Mouse (Mus musculus): ENCODE results near the gene Zp1.
A peak's percentile ranks its signal among the peaks of the same experiment; 100 is the strongest.

Zp1 gene

DNA sequence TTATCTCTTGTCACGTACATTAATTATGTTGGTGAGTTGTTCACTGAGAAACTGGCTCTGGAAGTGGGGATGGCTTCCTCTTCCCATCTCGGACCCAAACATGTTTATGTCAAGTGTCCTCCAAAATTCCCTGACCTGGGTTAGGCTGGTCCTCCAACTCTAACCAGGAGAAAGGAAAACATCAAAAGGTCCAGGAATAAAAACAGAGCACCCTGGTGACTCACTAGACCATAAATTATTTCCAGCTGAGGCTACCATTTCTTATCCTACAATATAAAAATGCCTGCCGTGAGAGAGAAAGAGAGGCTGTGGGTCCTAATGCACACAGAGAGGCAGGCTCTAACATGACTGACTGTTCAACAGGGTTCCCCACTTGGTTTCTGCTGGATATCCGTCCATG lies 3.8 kb upstream of the Zp1 start:
- no peak for DNase-seq (ENCODE audit: inconsistent ontology term)

GRCm38 (mm10) chr19:10921058-10921457 lies 626 bp upstream of the Zp1 start:
- DNase-seq (ENCODE audit: inconsistent ontology term) = no peak

- no peak for DNase-seq (ENCODE audit: inconsistent ontology term)
These were observed 2.0 kb downstream of the Zp1 start for GRCm38 (mm10) chr19:10918321-10918991.

DNA sequence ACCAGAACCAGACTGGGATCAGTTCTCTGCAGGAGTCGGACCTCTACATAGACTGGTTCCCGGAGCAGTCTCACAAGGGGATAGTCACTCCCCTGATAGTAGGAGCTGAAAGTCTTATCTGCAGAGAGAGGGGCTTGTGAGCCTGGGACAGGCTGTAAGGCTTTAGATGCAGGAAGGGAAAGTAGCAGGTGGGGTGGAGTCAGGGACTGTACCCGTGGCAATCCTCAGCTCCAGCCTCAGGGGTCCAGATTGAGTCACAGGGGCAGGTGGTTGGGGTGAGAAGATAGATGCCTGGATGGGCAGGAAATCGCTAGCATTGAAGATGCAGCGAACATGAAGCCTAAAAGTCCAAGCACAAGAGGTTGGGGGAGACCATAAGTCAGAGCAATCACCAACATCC lies 3.9 kb downstream of the Zp1 start:
- DNase-seq (ENCODE audit: inconsistent ontology term) = no peak

GRCm38 (mm10) chr19:10914870-10915269 lies 5.6 kb downstream of the Zp1 start:
- DNase-seq (ENCODE audit: inconsistent ontology term) = no peak

DNA sequence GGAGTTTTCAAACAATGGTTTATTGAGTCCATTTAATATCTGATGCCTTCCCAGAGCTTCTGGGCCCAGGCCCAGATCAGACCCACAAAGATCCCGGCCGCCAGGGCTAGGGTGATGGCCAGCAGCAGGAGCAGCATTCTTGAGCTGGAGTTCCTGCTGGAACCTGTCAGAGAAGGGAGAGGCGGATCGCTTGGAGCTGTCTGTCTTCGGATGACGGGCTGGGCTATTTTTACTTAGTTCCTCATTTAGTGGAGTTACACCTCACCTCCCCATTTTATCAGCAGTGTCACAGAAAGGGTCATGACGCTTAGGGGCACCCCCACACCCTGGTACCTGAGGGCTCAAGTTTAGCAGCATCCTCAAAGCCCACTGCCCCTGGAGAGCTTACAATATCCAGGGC lies 6.1 kb downstream of the Zp1 start:
- peak; percentile 30 for DNase-seq (ENCODE audit: inconsistent ontology term)

- DNase-seq (ENCODE audit: inconsistent ontology term) = no peak
These were observed 11.2 kb downstream of the Zp1 start for GRCm38 (mm10) chr19:10909087-10909721.

DNA sequence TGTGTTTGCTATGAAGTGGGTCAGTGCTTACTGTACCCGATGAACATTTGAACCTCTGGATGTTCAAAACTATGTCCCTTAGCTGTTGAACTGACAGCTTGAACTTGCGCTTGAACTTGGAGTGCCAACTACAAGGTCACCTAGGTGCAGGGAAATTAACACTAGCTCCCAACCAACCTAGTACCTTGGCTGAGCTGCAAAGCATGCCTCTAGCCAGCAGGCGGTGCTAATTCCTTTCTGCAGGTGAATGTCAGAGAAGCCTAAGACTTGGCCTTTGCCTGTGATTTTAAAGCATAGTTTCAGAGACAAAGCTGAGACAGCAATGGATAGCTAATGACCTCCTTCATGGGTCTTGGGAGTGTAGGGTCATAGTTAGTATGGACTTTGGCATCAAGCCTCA lies 12.5 kb downstream of the Zp1 start:
- no peak for DNase-seq (ENCODE audit: inconsistent ontology term)

DNA sequence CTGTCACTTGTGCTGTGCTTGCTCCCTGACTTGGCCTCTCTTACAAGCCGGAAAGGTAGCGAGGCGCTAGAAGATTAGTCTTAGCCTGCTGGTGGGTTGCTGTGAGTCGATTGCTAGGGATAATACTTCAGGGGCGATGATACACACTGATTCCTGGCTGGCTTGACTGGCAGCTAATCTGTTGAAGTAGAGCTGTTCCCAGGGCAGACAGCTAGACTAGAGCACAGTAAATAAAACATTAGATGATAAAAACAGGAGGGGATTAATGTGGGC lies 14.8 kb downstream of the Zp1 start:
- no peak for DNase-seq (ENCODE audit: inconsistent ontology term)

GRCm38 (mm10) chr19:10904927-10905727 lies 15.3 kb downstream of the Zp1 start:
- DNase-seq (ENCODE audit: inconsistent ontology term) = peak; percentile 63

GRCm38 (mm10) chr19:10904512-10904911 lies 15.9 kb downstream of the Zp1 start:
- no peak for DNase-seq (ENCODE audit: inconsistent ontology term)

- no peak for DNase-seq (ENCODE audit: inconsistent ontology term)
These were observed 19.4 kb downstream of the Zp1 start for GRCm38 (mm10) chr19:10901046-10901445.

DNA sequence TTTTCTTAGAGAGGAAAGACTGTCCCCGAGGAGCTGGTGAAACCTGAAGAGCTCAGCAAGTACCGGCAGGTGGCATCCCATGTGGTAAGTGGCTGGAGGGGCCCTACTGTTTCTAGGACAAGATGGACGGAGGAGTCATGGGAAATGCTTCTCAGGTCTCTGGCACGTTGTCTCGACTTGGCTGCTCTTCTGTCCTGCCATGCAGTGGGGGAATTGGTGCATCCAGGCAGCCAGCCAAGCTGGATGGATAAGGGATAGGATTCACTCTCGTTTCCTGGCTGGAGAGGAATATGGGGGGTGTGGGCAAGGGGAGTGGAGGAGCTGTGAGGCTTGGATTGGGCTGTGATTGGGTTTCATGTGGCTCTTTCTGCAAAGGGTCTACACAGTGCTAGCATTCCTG lies 20.1 kb downstream of the Zp1 start:
- DNase-seq (ENCODE audit: inconsistent ontology term) = no peak

DNA sequence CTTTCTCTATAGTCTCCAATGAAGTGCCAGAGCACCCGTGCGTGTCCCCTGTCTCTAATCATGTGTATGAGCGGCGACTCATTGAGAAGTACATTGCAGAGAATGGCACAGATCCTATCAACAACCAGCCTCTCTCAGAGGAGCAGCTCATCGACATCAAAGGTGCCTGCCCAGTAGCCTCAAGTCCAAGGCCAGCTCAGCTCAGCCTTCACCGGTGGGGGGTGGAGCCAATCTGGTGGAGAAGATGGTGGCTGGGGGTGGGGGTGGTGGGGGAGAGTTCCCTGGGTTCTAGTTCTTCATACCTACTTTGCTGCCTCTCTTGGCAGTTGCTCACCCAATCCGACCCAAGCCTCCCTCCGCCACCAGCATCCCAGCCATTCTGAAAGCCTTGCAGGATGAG lies 22.9 kb downstream of the Zp1 start:
- DNase-seq (ENCODE audit: inconsistent ontology term) = no peak

DNA sequence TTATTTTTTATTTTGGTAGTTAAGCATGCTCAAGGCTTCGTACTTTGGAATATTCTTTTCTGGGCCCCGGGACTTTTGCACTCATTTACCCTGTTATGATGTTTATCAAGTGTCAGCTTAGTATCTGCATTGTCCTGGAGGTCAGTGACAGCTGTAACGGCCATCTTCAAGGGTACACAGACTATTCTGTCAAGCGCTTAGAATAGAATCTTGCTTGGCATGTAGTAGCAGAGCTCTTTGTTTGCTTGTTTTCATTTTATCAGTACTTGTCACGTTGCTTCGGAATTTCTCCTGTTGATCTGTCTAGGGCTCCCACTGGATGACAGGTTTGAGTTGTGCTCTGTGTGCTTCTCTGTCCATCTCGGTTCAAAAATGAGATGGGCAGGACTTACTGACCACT lies 23.6 kb downstream of the Zp1 start:
- DNase-seq (ENCODE audit: inconsistent ontology term) = no peak

- peak; percentile 32 for DNase-seq (ENCODE audit: inconsistent ontology term)
These were observed 24.7 kb downstream of the Zp1 start for GRCm38 (mm10) chr19:10895708-10896107.

- DNase-seq (ENCODE audit: inconsistent ontology term) = peak; percentile 96
These were observed 25.4 kb downstream of the Zp1 start, which contains the start of gene Prpf19 for GRCm38 (mm10) chr19:10895016-10895528. TSS of gene Prpf19 (plus strand) at chr19:10895231.

DNA sequence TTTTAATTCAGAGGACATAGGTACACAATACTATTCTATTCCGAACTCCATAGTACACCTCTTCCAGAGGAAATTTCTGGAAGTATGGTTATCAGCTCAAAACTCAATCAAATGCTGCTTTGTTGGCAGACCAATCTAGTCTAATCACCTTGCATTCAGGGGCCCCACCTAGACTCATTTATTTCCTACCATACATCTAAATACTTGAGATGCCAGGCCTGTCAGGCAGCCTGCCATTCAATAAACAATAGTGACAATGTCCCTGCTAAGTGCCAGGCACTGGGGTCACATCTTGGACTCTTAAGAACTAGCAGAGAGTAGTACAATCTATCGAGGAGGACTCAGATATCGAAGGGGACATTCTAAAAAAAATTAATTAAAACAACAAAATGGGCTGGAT lies 28.2 kb downstream of the Zp1 start:
- no peak for DNase-seq (ENCODE audit: inconsistent ontology term)

- peak; percentile 95 for DNase-seq (ENCODE audit: inconsistent ontology term)
These were observed 38.8 kb downstream of the Zp1 start, which contains the start of gene Tmem109 for GRCm38 (mm10) chr19:10881426-10882154. TSS of gene Tmem109 (minus strand) at chr19:10882001.

GRCm38 (mm10) chr19:10880975-10881425 lies 39.4 kb downstream of the Zp1 start:
- no peak for DNase-seq (ENCODE audit: inconsistent ontology term)

GRCm38 (mm10) chr19:10880085-10880974 lies 40.1 kb downstream of the Zp1 start:
- no peak for DNase-seq (ENCODE audit: inconsistent ontology term)
